Mouse (Mus musculus) neural tube, embryonic 15.5 days (tissue): ENCODE results near the gene Pcif1. TPM values are rescaled to one million over a fixed set of nuclear protein-coding genes. Genes with fewer than 3 reads are reported as not detected.

Source experiments
- ATAC-seq: fragments of 200-750 bp; cut with Nextera tagmentation; 2 replicates; pipeline ENCODE4 v1.8.0; 2017; ENCODE audit warnings: mild to moderate bottlenecking, moderate TSS enrichment, moderate library complexity; ENCODE audit not compliant: low FRiP score
- H3K27ac ChIP-seq: fragments of 300-500 bp; sonication (generic); replicated peaks from 2 replicates; pipeline ENCODE4 v1.5.1; 2015; ENCODE audit warnings: mild to moderate bottlenecking, inconsistent platforms
- H3K27me3 ChIP-seq: fragments of 300-500 bp; sonication (generic); replicated peaks from 2 replicates; pipeline ENCODE4 v1.6.1; 2015; ENCODE audit warnings: inconsistent platforms
- H3K36me3 ChIP-seq: fragments of 300-500 bp; sonication (generic); 2 replicates; pipeline ENCODE4 v1.6.1; 2015; ENCODE audit warnings: inconsistent platforms
- H3K4me1 ChIP-seq: fragments of 300-500 bp; sonication (generic); 2 replicates; pipeline ENCODE4 v1.6.1; 2015; ENCODE audit warnings: inconsistent platforms
- H3K4me2 ChIP-seq: fragments of 300-500 bp; sonication (generic); 2 replicates; pipeline ENCODE4 v1.6.1; 2015; ENCODE audit warnings: inconsistent platforms, mild to moderate bottlenecking, moderate library complexity
- H3K4me3 ChIP-seq: fragments of 300-500 bp; sonication (generic); replicated peaks from 2 replicates; pipeline ENCODE4 v1.5.1; 2015; ENCODE audit warnings: mild to moderate bottlenecking, inconsistent platforms
- H3K9ac ChIP-seq: fragments of 300-500 bp; sonication (generic); replicated peaks from 2 replicates; pipeline ENCODE4 v1.6.1; 2015; ENCODE audit warnings: mild to moderate bottlenecking, inconsistent platforms
- H3K9me3 ChIP-seq: fragments of 300-500 bp; sonication (generic); replicated peaks from 2 replicates; pipeline ENCODE4 v1.6.1; 2016; ENCODE audit warnings: inconsistent platforms
- WGBS: fragments of 180-500 bp; shearing (Covaris S2); methylation state at CpG from one replicate; pipeline ENCODE4 v1.1.7; 2015; ENCODE audit warnings: mixed read lengths; 5-methylcytosine and 5-hydroxymethylcytosine counted together
- polyA plus RNA-seq: library from polyadenylated mRNA; unstranded; fragments of >200 nt; fragmentation: Nextera tagmentation; extraction: Ambion mirVana; gene quantifications from 2 replicates; pipeline ENCODE4 v1.2.1, GENCODE M21; 2015

The Pcif1 gene
- polyA plus RNA-seq, 1 experiment from 2014 or later: 79.9 TPM

DNA sequence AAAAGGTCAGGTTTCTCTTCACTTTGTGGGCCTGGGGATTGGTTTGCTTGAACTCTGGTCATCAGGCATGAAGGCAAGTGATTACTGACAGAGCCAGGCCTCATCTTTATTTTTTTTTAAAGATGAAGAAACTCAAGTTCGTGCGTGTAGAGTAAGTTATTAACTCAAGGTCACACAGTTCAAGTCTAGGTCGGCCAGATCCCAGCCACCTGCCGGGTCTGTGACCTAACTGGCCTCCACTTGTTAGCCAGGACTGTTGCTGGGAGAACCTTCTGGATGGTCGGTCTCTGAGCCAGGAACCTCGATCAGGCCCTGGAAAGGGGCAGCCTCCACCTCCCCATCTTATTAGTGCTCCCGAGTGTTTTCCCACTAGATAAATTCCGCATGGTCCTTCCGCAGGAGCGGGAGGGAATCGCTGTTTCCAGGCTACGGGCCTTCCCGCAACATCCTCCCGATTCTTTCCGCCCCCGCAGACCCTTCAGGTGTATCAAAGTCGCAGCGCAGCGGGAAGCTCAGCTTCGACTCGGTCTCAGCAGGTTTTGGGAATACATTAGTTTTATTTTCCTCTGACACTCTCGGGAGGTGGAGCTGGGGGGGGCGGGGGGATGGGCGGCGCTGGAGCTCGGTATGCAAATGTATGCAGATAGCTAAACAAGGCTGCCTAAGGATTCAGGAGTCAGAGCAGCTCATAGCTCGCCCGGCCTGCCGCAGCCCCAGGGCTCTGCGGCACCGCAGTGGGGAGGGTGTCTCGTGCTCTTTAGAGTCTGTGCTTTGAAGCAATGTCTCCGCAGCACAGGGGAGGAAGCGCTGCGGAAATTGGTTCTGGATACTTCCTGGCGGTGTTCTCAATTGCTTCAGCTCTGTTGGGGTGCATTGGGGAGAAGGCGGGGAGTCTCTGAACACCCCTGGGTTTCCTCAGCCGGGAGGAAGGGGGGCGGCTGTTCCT is 59.3 kb downstream of the Pcif1 start:
- Histone ChIP-seq H3K27ac (peak overlapping the region; percentile 85), H3K4me1 (peaks cover 28% of the 10 kb centered on the region), H3K9ac (peak overlapping the region; percentile 54), H3K27me3 (0 out of 2 replicates have a peak, but pooled peaks cover 3% of the 10 kb centered on the region), H3K4me3 (peak overlapping the region; percentile 37), H3K9me3 (no peaks in the 10 kb centered on the region), H3K36me3 (no peaks in the 10 kb centered on the region), H3K4me2 (peak overlapping the region; percentile 67)
- 2% methylated on average over 39 of the region's 39 CpGs for WGBS
- ATAC-seq: peak; percentile 89

DNA sequence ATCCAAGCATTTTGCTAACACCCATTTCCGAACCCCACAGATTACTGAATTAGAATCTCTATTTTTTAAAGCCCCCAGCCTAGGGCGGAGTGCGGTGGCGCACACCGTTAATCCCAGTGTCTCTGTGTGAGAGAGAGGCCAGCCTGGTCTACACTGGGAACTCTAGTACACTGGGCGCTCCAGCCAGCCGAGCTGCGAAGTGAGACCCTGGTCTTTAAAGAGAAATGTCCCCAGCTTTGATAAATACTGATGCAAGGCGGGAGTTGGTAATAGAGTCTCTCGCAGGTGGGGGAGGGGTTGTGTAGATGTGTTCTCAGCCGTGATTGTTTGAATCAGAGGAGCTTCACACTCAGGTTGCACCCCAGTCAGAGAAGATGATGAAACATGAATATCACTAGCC is 60.0 kb downstream of the Pcif1 start:
- Histone ChIP-seq H3K9me3 (no peaks in the 10 kb centered on the region), H3K9ac (peak overlapping the region; percentile 54), H3K27ac (peak overlapping the region; percentile 85), H3K4me3 (peak overlapping the region; percentile 37), H3K27me3 (0 out of 2 replicates have a peak, but pooled peaks cover 3% of the 10 kb centered on the region), H3K4me1 (peaks cover 28% of the 10 kb centered on the region), H3K4me2 (peak overlapping the region; percentile 67), H3K36me3 (no peaks in the 10 kb centered on the region)
- peak; percentile 79 for ATAC-seq
- WGBS: 2% methylated on average over 11 of the region's 11 CpGs

DNA sequence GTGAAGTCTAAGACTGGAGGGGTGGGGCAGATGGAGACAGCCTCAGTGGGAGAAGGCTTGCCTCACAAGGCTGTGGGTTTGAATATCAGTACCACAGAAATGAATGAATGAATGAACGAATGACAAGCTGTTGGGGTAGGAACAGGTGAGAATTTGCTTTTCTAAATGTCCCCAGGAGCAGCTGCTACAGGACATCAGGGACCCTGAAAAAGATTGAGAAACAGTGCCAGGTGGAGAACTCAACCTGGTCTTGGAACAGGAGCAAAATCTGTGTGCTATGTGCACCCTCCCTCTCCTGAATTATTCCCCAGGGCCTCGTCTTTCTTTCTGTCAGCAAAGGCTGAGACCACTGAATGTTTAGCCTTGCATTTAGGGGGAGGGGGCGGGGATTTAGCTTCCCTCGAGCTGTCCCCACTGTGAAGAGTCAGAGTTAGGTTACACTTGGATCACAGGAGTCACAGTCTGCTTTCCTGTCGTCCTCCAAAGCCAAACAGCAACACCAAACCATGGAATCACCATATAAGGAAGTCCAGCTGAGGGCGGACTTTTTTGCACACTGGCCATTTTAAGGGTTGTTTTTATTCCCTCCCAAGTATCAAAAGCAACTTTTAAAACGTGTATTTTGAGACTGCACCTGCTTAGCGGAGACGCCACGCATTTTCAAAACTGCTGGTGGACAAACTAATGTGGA is 61.2 kb downstream of the Pcif1 start, which contains the start of gene Mmp9:
TSS of gene Mmp9 (plus strand) at position 641 of the 691 bp plus-strand sequence.
- no peak within 1 kb of the TSS for H3K4me3 ChIP-seq
- H3K36me3 ChIP-seq: no peaks in the 10 kb centered on the region
- H3K4me2 ChIP-seq: peak within 1 kb of the TSS; percentile 67; the same call in 1 of the 2 replicates
- WGBS: 28% methylated on average over 10 of the region's 10 CpGs
- peak within 1 kb of the TSS; percentile 85 for H3K27ac ChIP-seq
- H3K4me1 ChIP-seq: peaks cover 28% of the 10 kb centered on the region
- no peaks in the 10 kb centered on the region for H3K9me3 ChIP-seq
- 0 out of 2 replicates have a peak within 1 kb of the TSS, but pooled peaks have one; percentile 54 for H3K9ac ChIP-seq
- H3K27me3 ChIP-seq: 0 out of 2 replicates have a peak, but pooled peaks cover 3% of the 10 kb centered on the region
- ATAC-seq: no peak

DNA sequence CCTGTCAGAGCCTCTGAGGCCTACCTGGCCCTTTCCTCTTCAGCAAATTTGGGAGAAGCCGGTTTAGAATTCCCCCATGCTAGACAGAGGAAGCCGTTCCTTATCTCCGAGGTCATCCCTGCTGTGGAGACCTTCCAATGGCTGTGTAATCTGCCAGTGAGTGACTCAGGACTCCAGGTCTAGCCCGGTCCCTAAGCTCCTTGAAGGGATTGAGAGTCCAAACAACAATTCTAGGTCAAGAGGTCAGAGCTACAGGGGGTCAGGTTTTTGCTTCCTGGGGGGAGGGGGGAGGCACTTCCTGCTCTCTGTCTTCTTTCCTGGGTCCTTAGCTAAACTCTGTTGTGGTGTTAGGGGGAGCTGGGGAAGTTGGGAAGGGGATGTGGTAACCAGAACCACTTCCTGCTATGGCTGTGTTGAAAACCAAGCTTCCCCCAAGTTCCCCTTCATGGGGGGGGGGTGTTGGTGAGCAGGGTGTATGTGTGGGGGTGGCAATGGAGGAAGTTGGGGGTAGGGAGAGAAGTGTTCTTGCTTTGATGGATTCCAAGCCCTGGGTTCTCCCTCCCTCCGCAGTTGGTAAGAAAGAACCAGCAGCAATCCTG is 63.7 kb downstream of the Pcif1 start:
- H3K27ac ChIP-seq: no peak overlapping the region
- WGBS: 27% methylated on average over 5 of the region's 5 CpGs
- H3K4me1 ChIP-seq: peaks cover 26% of the 10 kb centered on the region
- no peak overlapping the region for H3K4me3 ChIP-seq
- ATAC-seq: no peak
- H3K4me2 ChIP-seq: no peak overlapping the region
- no peaks in the 10 kb centered on the region for H3K9me3 ChIP-seq
- no peak overlapping the region for H3K9ac ChIP-seq
- H3K27me3 ChIP-seq: peaks cover 14% of the 10 kb centered on the region
- H3K36me3 ChIP-seq: no peaks in the 10 kb centered on the region

Other genes with a start within 250 kb of the Pcif1 start
- not detected in 2 replicates for gene Wfdc16, start 240.5 kb upstream of the Pcif1 start, polyA plus RNA-seq
- gene Wfdc10, start 223.3 kb upstream of the Pcif1 start, polyA plus RNA-seq: not detected in 2 replicates
- gene Wfdc9, start 222.7 kb upstream of the Pcif1 start, polyA plus RNA-seq: not detected in 2 replicates
- not detected in 2 replicates for gene Wfdc11, start 205.2 kb upstream of the Pcif1 start, polyA plus RNA-seq
- gene Wfdc13, start 194.2 kb upstream of the Pcif1 start, polyA plus RNA-seq: not detected in 2 replicates
- not detected in 2 replicates for gene Spint4, start 180.8 kb upstream of the Pcif1 start, polyA plus RNA-seq
- gene Spint5, start 164.0 kb upstream of the Pcif1 start, polyA plus RNA-seq: not detected in 2 replicates
- 1.1 and 1.3 TPM in 2 replicates for gene Wfdc3, start 133.4 kb upstream of the Pcif1 start, polyA plus RNA-seq
- 51.0 and 56.4 TPM in 2 replicates for gene Dnttip1, start 133.3 kb upstream of the Pcif1 start, polyA plus RNA-seq
- gene Ube2c, start 109.4 kb upstream of the Pcif1 start, polyA plus RNA-seq: 42.8 and 134 TPM in 2 replicates
- 27.5 and 55.6 TPM in 2 replicates for gene Tnnc2, start 99.3 kb upstream of the Pcif1 start, polyA plus RNA-seq
- 41.3 and 46.6 TPM in 2 replicates for gene Snx21, start 93.5 kb upstream of the Pcif1 start, polyA plus RNA-seq
- 24.1 and 26.4 TPM in 2 replicates for gene Acot8, start 74.4 kb upstream of the Pcif1 start, polyA plus RNA-seq
- gene Zswim3, start 74.2 kb upstream of the Pcif1 start, polyA plus RNA-seq: 14.9 and 16.2 TPM in 2 replicates
- 23.7 and 25.4 TPM in 2 replicates for gene Zswim1, start 56.6 kb upstream of the Pcif1 start, polyA plus RNA-seq
- not detected in 2 replicates for gene Spata25, start 50.8 kb upstream of the Pcif1 start, polyA plus RNA-seq
- 99.9 and 113 TPM in 2 replicates for gene Ctsa, start 46.4 kb upstream of the Pcif1 start, polyA plus RNA-seq
- gene Neurl2, start 45.8 kb upstream of the Pcif1 start, polyA plus RNA-seq: 6.8 and 7.1 TPM in 2 replicates
- 117 and 192 TPM in 2 replicates for gene Pltp, start 21.6 kb upstream of the Pcif1 start, polyA plus RNA-seq
- 13.3 and 13.8 TPM in 2 replicates for gene Zfp335, start 32.5 kb downstream of the Pcif1 start, polyA plus RNA-seq
- gene Mmp9, start 61.5 kb downstream of the Pcif1 start, polyA plus RNA-seq: 23.8 and 25.6 TPM in 2 replicates
- gene Slc12a5, start 81.5 kb downstream of the Pcif1 start, polyA plus RNA-seq: 53.6 and 61.8 TPM in 2 replicates
- gene Ncoa5, start 155.6 kb downstream of the Pcif1 start, polyA plus RNA-seq: 85.1 TPM in 2 replicates
- 6.9 and 11.0 TPM in 2 replicates for gene Cd40, start 176.3 kb downstream of the Pcif1 start, polyA plus RNA-seq
- gene 1700025C18Rik, start 211.4 kb downstream of the Pcif1 start, polyA plus RNA-seq: not detected in 2 replicates